Mouse (Mus musculus): ENCODE results near the gene Hdhd3.

Gene Hdhd3

GRCm38 (mm10) chr4:62503374-62503970 lies at the start of gene Hdhd3:
TSS of gene Hdhd3 (minus strand) at chr4:62503467.
- in situ Hi-C loops (cut with MboI, MseI) = no loop called here

GRCm38 (mm10) chr4:62551966-62552365 lies 48.7 kb upstream of the Hdhd3 start:
- in situ Hi-C loops (cut with MboI, MseI) = loop anchor here (5.0 kb wide), 1 partner anchor 50 kb away; no protein-coding TSS in a partner anchor

GRCm38 (mm10) chr4:62544801-62545200 lies 41.5 kb upstream of the Hdhd3 start:
- in situ Hi-C loops (cut with MboI, MseI) = loop anchor here (10.0 kb wide), 1 partner anchor 210 kb away; no protein-coding TSS in a partner anchor

GRCm38 (mm10) chr4:62543782-62544181 lies 40.5 kb upstream of the Hdhd3 start:
- in situ Hi-C loops (cut with MboI, MseI) = loop anchor here (10.0 kb wide), 1 partner anchor 211 kb away; no protein-coding TSS in a partner anchor

- in situ Hi-C loops (cut with MboI, MseI) = loop anchor here (10.0 kb wide), 1 partner anchor 213 kb away; no protein-coding TSS in a partner anchor
These were observed 38.5 kb upstream of the Hdhd3 start for GRCm38 (mm10) chr4:62541802-62542201.

- in situ Hi-C loops (cut with MboI, MseI) = no loop called here
These were observed 30.5 kb upstream of the Hdhd3 start for GRCm38 (mm10) chr4:62533729-62534128.

GRCm38 (mm10) chr4:62527655-62528054 lies 24.4 kb upstream of the Hdhd3 start:
- in situ Hi-C loops (cut with MboI, MseI) = loop anchor here (10.0 kb wide), 1 partner anchor 877 kb away; the partner anchor contains the start of gene Akna

GRCm38 (mm10) chr4:62526256-62526655 lies 23.0 kb upstream of the Hdhd3 start:
- in situ Hi-C loops (cut with MboI, MseI) = loop anchor here (10.0 kb wide), 1 partner anchor 879 kb away; the partner anchor contains the start of gene Akna

GRCm38 (mm10) chr4:62525489-62525811 lies 22.2 kb upstream of the Hdhd3 start:
- in situ Hi-C loops (cut with MboI, MseI) = loop anchor here (10.0 kb wide), 1 partner anchor 879 kb away; the partner anchor contains the start of gene Akna

GRCm38 (mm10) chr4:62524651-62525488 lies 21.6 kb upstream of the Hdhd3 start, which contains the start of the genes Pole3 and 4933430I17Rik:
TSS of gene Pole3 (minus strand) at chr4:62525068.
TSS of gene 4933430I17Rik (plus strand) at chr4:62525369.
- in situ Hi-C loops (cut with MboI, MseI) = loop anchor here (10.0 kb wide), 1 partner anchor 880 kb away; the partner anchor contains the start of gene Akna

GRCm38 (mm10) chr4:62520892-62521400 lies 17.7 kb upstream of the Hdhd3 start:
- in situ Hi-C loops (cut with MboI, MseI) = loop anchor here (10.0 kb wide), 1 partner anchor 884 kb away; the partner anchor contains the start of gene Akna

- in situ Hi-C loops (cut with MboI, MseI) = loop anchor here (10.0 kb wide), 1 partner anchor 885 kb away; the partner anchor contains the start of gene Akna
These were observed 16.6 kb upstream of the Hdhd3 start, which contains the start of gene Alad for GRCm38 (mm10) chr4:62519849-62520233. TSS of gene Alad (minus strand) at chr4:62519918.

GRCm38 (mm10) chr4:62519122-62519848 lies 16.0 kb upstream of the Hdhd3 start:
- in situ Hi-C loops (cut with MboI, MseI) = no loop called here

- in situ Hi-C loops (cut with MboI, MseI) = no loop called here
These were observed 15.3 kb upstream of the Hdhd3 start for GRCm38 (mm10) chr4:62518416-62519121.

GRCm38 (mm10) chr4:62517538-62518415 lies 14.5 kb upstream of the Hdhd3 start:
- in situ Hi-C loops (cut with MboI, MseI) = no loop called here

- in situ Hi-C loops (cut with MboI, MseI) = no loop called here
These were observed 13.8 kb upstream of the Hdhd3 start for GRCm38 (mm10) chr4:62517046-62517445.

- in situ Hi-C loops (cut with MboI, MseI) = no loop called here
These were observed 13.3 kb upstream of the Hdhd3 start for GRCm38 (mm10) chr4:62516579-62516978.

- in situ Hi-C loops (cut with MboI, MseI) = no loop called here
These were observed 12.8 kb upstream of the Hdhd3 start for GRCm38 (mm10) chr4:62516079-62516478.

GRCm38 (mm10) chr4:62515490-62515889 lies 12.2 kb upstream of the Hdhd3 start:
- in situ Hi-C loops (cut with MboI, MseI) = no loop called here

- in situ Hi-C loops (cut with MboI, MseI) = no loop called here
These were observed 11.7 kb upstream of the Hdhd3 start for GRCm38 (mm10) chr4:62514995-62515394.
